In the genomic region with DNA sequence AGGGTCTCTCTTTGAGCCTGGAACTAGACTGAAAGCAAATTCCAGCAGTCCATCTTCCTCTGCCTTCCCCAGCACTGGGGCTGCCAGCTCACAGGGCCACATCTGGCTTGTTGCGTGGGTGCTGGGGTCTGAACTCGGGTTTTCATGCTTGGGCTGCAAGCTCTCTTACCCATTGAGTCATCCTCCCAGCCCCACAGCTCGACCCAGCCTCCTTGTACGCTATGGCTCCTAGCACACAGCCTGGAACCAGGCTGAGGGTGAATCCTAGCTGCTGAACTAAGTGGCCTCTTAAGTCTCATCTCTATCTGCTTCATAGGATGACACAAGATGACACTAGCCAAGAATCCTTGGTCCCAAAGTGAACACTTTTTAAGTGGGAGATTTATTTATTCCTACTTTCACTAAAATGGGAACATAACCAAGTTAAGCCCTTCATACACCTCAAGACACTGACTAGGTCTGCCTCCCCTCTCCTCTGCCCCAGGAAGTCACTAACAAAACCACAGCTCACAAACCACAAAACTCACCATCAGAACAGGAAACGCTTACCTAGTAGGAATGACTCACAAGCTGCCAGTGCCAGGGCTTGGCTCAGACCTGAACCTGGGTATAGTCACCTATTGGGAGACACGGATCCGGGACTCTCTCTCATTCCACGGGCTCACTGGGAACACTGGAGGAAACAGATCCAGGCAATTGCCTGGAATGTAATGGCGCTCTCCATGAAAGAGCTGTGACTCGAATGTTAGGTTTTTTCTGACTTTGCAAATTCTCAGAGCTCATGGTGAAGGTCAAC, we compare ENCODE assay signal across 8 mouse cellular contexts.
DNase-seq lines count a peak whose midpoint lies in the region; ATAC-seq and TF ChIP-seq lines count a peak whose summit lies in the region.
"Had no signal": no experiment of that assay in that cellular context is flagged by ENCODE, and none has a peak within 500 bp of the region (broad histone marks: within the 10 kb centered on the region; RNA-seq: fewer than 3 reads in every experiment).

No protein-coding gene starts in this region.

- peak; percentile 61 for ATAC-seq in Patski
- ATAC-seq in inflammation-experienced regulatory T-cells, adult 6 months, result peak; percentile 96
- no peak for ATAC-seq in kidney, embryonic 16.5 days (ENCODE audit: low FRiP score, low TSS enrichment)
- no peak for ATAC-seq in midbrain, embryonic 14.5 days (ENCODE audit: low FRiP score, low TSS enrichment)

- H3K4me3 ChIP-seq in lung, adult 2 months (replicated peaks; ENCODE audit: extremely low read depth, low read depth, low read length), result peak overlapping the region; percentile 18
- no peak overlapping the region for H3K4me3 ChIP-seq in kidney, embryonic 16.5 days (ENCODE audit: low read length)
- no peak overlapping the region for H3K4me3 ChIP-seq in midbrain, embryonic 14.5 days (replicated peaks; ENCODE audit: low read depth, low read length)

- no peak for DNase-seq in lung, adult 2 months
- DNase-seq in lung, postnatal 14 days, result no peak
- DNase-seq in Patski (ENCODE audit: low read depth, low spot score), result no peak
- peak; percentile 66 to 68 for DNase-seq in thymus, postnatal 10 days (ENCODE audit: low spot score in 2 of 2)
- DNase-seq in midbrain, embryonic 14.5 days, result no peak
- DNase-seq: heart, postnatal 4 days had no signal

- WGBS in lung, adult 2 months, result 58% methylated on average over 10 of the region's 10 CpGs
- 78% methylated on average over 10 of the region's 10 CpGs for WGBS in kidney, embryonic 16.5 days
- WGBS in midbrain, embryonic 14.5 days, result 88% methylated on average over 10 of the region's 10 CpGs

- H3K9me3 ChIP-seq in kidney, embryonic 16.5 days (ENCODE audit: low read length), result no peaks in the 10 kb centered on the region
- H3K9me3 ChIP-seq in midbrain, embryonic 14.5 days (ENCODE audit: control insufficient read depth, low read length), result no peaks in the 10 kb centered on the region

- POLR2A ChIA-PET in Patski (lab: Charles Lee), result interaction anchor here (1.9 kb wide), 1 partner anchor 10 kb away, joined by 6 read pairs; no protein-coding TSS in a partner anchor

- no peak overlapping the region for H3K27ac ChIP-seq in kidney, embryonic 16.5 days (ENCODE audit: low read length)
- no peak overlapping the region for H3K27ac ChIP-seq in midbrain, embryonic 14.5 days (replicated peaks; ENCODE audit: low read depth, low read length)

- H3K27me3 ChIP-seq in Patski, result no peaks in the 10 kb centered on the region
- H3K27me3 ChIP-seq in kidney, embryonic 16.5 days (ENCODE audit: insufficient read depth, low read length), result no peaks in the 10 kb centered on the region
- H3K27me3 ChIP-seq in midbrain, embryonic 14.5 days (ENCODE audit: control insufficient read depth, insufficient read depth, low read length), result no peaks in the 10 kb centered on the region

- no peak for TF ChIP-seq CTCF in lung, adult 2 months (IDR thresholded peaks at IDR 0.05; ENCODE audit: insufficient read depth, low read length)
- no peak for TF ChIP-seq CTCF in Patski (IDR thresholded peaks at IDR 0.05)

- H3K4me1 ChIP-seq in lung, adult 2 months (ENCODE audit: control insufficient read depth, insufficient read depth, low read length), result peaks cover 11% of the 10 kb centered on the region
- peaks cover 46% of the 10 kb centered on the region for H3K4me1 ChIP-seq in kidney, embryonic 16.5 days (ENCODE audit: insufficient read depth, low read length)
- peaks cover 24% of the 10 kb centered on the region for H3K4me1 ChIP-seq in midbrain, embryonic 14.5 days (ENCODE audit: control insufficient read depth, insufficient read depth, low read length)

- H3K36me3 ChIP-seq in kidney, embryonic 16.5 days (ENCODE audit: insufficient read depth, low read length), result no peaks in the 10 kb centered on the region
- no peaks in the 10 kb centered on the region for H3K36me3 ChIP-seq in midbrain, embryonic 14.5 days (ENCODE audit: control insufficient read depth, insufficient read depth, low read length)

- in situ Hi-C loops in Patski (cut with MboI; ENCODE audit: low pct_unique_long_range_greater_than_20kb), result no loop called here

- no peak overlapping the region for H3K4me2 ChIP-seq in kidney, embryonic 16.5 days (replicated peaks; ENCODE audit: low read depth, low read length)
- no peak overlapping the region for H3K4me2 ChIP-seq in midbrain, embryonic 14.5 days (ENCODE audit: low read length)

- CTCF ChIA-PET in Patski (lab: Charles Lee), result interaction anchor here (1.6 kb wide), 1 partner anchor 27 kb away, joined by 5 read pairs; no protein-coding TSS in a partner anchor

- TF ChIP-seq POLR2A in lung, adult 2 months (IDR thresholded peaks at IDR 0.05; ENCODE audit: borderline replicate concordance, extremely low read depth, low read depth, low read length), result no peak

- no peak overlapping the region for H3K9ac ChIP-seq in kidney, embryonic 16.5 days (replicated peaks; ENCODE audit: low read length)
- no peak overlapping the region for H3K9ac ChIP-seq in midbrain, embryonic 14.5 days (replicated peaks; ENCODE audit: low read length)

Comparison
In these comparisons a context has a peak if more than half of its experiments do, and no peak if none do; other contexts are left out.
1. DNase-seq: peak in thymus, postnatal 10 days (2 of 2); none in lung, adult 2 months (single experiment), lung, postnatal 14 days (single experiment), Patski (single experiment) and midbrain, embryonic 14.5 days (single experiment).
2. ATAC-seq: peak in Patski (single experiment) and inflammation-experienced regulatory T-cells, adult 6 months (single experiment); none in kidney, embryonic 16.5 days (single experiment) and midbrain, embryonic 14.5 days (single experiment).